Mouse (Mus musculus): ENCODE results near the gene Eif2d.

Gene Eif2d

DNA sequence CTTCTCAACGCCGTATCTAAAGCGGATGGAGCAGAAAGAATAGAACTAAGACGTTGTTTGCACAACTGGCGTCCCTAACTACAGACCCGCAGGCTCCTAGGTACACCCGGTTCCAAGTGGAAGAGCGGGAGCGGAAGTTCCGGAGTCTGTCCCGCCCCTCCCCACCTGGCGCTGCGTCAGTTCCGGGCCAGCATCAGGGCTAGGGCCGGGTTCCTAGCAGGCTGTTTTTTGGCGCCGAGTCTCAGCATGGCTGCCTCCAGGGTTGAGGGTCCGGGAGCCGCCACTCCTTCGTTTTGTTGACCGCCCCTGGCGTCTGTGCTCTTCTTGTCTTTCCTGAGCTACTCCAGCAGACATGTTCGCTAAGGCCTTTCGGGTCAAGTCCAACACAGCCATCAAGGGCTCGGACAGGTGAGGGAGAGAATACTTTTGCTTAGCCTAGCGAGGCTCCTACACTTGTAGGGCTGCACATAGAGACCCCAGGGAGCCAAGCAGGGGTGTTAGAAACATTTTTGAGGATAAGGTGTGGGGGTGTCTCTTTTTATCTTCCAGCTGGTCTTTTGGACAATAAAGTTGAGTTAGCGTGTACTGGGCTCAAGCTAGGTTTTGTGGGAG is at the start of gene Eif2d:
Eif2d (plus strand) TSS at position 164 of the 612 bp plus-strand sequence.
- peak; percentile 82 to 88 for DNase-seq (ENCODE audit: low spot score in 2 of 2)

DNA sequence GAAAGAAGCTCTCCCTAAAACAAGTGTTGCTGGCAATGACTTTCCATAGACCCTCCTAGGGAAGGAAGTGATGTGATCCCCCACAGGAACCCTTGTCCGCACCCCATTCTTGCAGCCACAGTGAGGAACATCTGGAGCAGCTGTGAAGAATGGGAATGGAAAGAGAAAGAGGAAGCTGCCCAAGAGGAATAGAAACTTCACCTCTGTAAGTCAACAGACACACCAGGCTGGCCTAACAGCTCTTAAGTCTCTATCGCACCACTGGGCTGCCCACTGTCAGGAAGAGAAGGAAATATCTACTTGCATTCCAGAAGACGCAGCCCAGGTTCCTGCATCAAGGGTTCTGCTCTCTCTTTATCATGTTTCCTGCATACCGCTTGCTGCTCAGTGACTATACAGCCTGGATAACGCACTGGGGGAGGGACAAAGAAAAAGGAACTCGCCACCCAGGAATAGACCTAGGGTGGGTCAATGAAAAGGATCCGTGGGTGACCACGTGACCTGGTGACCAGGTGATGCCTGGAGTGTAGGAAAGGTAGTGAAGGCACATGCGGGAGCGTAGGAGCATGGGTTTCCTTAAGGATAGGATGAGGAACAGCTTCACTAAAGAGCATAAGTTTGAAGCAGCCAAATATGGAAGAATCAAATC is 49.1 kb upstream of the Eif2d start:
- no peak for DNase-seq (ENCODE audit: low spot score in 2 of 2)

DNA sequence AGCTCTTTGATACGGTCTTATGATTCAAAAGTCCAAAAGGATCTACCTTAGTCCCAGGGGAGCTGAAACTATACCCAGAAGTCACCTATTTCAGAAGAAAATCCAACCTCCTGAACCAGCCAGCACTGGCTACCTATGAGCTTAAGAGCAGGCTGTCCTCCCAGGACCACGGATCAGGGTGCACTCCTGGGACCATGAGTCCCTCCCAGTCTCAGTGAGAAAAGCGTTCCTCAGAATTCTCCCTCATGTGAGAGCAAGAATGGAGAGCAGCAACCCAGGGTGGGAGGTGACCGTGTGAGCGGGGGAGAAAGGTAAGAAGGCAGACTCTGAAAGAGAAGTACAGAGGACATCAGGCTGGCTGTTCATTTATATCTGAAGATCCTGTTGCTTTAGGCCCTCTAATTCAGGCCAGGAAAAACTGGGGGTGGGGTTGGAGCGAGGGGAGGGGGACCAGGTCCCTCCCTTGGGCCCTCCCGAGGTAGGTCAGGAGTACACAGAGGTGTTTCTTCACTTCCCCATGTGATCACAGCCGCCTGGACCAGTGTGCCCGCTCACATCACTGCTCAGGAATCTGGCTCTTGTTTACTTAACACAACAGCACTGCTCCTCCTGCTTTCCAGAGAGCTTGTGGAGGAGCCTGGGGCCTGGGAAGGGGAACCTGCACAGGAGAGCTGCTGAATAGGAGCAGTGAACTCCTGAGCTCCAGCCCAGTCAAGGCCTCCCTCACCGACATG is 45.2 kb upstream of the Eif2d start:
- peak in 1 of 2 experiments; percentile 51 for DNase-seq (ENCODE audit: low spot score in 2 of 2)

DNA sequence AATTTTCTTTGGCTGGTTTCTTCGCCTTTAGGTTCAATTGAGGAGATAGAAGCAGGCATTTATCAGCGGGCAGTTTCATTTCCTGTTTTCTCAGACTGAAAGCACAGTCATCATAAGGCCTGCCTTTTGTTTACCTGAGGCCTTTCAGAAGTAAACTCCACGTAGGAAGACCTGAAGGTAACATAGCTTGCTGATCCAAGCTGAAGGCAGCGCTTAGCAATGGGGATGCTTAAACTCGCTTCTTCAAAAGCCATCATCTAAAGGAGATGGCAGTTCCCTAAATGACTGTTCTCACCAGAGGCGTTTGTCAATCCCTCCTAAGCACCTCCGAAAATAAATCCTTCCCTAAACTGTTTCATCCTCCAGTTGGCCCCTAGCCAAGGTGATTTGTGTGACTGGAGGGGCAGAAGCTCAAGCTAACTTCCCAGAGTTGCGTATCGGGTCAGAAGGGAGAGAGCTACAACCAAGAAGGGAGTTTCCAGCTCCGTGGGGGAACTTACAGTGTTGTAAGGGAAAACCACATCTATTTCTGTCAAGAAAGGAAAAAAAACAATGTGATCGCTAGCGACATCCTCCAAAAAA is 42.4 kb upstream of the Eif2d start:
- no peak for DNase-seq (ENCODE audit: low spot score in 2 of 2)

DNA sequence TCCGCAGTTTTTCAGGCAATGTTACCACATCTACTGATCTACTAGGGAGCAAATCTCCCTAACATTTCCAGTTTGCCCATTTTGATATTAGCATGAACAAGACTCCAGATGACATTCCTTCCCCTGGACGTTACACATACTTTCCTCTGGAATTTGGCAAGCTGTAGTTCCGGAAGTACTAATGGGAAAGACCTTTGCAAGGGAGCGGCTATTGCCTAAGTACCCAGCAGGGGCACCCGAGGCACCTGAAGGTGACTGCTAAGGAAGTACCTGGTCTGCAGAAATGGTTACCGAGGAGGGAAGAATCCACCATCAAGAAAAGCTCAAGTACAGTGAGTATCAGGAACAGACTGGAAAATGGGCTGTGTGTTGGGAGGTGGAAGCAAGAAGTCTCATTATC is 40.4 kb upstream of the Eif2d start:
- DNase-seq (ENCODE audit: low spot score in 2 of 2), result peak in 1 of 2 experiments; percentile 42

GRCm38 (mm10) chr1:131115932-131116331 is 37.0 kb upstream of the Eif2d start:
- DNase-seq (ENCODE audit: low spot score in 2 of 2), result no peak

- no peak for DNase-seq (ENCODE audit: low spot score in 2 of 2)
Observed at GRCm38 (mm10) chr1:131116430-131117011, 36.5 kb upstream of the Eif2d start.

DNA sequence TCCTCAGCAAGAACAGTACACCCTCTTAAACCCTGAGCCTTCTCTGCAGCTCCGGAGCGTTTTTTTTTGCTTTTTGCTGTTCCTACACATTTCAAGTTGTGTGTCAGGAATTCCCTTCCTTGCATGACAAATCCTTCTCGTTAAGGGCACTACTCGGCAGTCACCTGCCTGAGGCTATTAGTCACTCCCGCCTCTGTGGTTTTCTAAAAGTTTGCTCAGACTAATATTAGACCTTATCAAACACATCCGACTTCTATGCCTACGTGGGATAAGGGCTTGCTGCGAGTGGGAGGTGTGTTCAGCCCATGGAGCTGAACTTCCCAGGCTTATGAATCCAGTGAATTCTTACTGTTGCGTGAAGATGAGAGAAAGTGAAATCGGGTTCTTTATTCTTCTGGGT is 34.5 kb upstream of the Eif2d start:
- no peak for DNase-seq (ENCODE audit: low spot score in 2 of 2)

DNA sequence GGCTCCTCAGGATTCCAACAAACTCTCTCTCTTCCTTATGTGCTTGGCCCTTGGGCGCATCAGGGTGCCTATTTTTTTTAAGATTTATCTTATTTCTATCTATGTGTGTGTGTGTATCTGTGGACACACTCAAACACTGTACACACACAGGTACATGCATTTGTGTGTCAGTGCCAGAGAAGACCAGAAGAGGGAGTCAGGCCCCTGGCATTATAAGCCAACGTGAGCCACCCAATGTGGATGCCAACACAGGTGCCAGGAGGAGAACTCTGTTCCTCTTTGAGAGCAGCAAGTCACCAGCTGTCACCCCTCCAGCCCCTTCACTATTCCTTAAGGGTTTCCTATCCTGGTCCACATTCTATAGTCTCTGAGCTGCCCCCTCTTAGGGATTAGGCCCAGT is 34.0 kb upstream of the Eif2d start:
- no peak for DNase-seq (ENCODE audit: low spot score in 2 of 2)

GRCm38 (mm10) chr1:131121987-131122386 is 31.0 kb upstream of the Eif2d start:
- no peak for DNase-seq (ENCODE audit: low spot score in 2 of 2)

DNA sequence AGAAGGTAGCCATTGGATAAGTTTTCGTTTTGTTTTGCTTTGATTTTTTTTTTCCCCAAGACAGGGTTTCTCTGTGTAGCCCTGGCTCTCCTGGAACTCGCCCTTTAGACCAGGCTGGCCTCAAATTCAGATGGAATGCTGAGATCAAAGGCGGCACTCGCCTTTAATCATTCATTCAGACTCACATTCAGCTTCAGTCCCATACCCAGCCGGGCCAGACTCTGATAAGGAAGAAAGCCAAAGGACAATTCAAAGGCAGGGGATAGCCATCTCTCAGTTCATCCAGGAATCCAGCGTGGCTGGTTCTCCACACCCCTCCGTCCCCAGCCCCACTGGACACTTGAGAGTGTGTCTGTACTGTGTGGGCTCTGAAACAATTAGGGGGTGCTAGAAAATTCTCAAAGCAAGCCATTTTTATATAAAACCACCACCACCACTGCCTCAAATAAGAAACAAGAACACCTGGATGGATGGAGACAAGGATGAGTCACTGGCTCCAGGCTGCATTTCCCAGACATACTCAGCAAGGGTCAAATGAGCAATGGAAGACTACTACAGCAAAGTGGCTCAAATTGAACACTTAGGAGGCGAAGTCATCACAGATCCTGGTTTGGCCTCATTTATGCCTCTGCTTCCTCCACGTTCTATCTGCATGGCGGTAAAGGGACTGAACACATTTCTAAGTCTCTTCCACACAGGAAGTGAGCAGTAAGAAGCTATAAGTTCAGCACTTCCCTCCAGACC is 29.3 kb upstream of the Eif2d start:
- DNase-seq (ENCODE audit: low spot score in 2 of 2), result no peak

- no peak for DNase-seq (ENCODE audit: low spot score in 2 of 2)
Observed at GRCm38 (mm10) chr1:131125987-131126744, 26.8 kb upstream of the Eif2d start.

DNA sequence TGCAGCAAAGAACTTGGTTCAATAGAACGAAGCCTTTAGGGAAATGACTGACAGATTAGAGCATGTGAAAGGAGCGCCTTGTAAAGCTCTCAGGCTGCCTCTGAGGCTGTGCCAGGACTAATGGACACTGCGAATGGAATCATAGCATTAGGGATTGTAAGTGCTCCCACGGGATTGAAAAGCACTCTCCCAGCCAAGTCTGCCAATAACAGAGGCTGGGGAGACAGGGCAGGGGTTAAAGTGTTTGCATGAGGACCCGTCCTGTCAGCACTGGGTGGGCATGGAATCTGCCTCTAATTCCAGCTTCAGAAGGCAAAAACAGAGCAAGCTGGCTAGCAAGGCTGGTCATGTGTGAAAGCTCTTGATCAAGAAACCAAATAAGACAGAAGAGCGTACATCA is 18.8 kb upstream of the Eif2d start:
- no peak for DNase-seq (ENCODE audit: low spot score in 2 of 2)

- DNase-seq (ENCODE audit: low spot score in 2 of 2), result no peak
Observed at GRCm38 (mm10) chr1:131134942-131135522, 17.9 kb upstream of the Eif2d start.

DNA sequence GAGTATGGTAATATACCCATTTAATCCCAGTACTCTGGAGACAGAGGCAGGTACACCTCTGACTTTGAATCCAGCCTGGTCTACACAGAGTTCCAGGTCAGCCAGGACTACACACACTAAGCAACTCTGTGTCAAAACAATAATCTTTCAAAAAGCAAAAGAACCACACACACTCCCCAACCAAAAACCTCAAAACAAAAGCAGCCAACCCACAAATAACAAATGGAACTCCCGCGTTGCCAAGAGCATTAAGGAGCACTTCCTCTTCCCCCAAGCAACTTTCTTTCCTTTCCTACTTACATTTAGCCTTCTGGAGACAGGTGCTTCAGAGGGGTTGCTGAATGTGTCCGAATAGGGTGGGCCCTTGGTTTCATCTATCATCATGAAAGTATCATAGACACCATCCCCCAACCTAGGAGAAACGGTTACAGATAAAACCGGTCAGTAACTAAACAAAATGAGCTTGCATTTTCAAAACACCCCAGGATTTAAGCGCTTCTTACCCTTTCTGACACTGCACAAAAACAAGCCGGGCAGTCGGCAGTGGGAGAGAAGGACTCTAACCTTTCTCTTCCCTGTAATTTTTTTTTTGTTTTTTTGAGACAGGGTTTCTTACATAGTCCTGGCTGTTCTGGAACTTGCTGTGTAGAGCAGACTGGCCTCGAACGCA is 16.9 kb upstream of the Eif2d start:
- no peak for DNase-seq (ENCODE audit: low spot score in 2 of 2)

DNA sequence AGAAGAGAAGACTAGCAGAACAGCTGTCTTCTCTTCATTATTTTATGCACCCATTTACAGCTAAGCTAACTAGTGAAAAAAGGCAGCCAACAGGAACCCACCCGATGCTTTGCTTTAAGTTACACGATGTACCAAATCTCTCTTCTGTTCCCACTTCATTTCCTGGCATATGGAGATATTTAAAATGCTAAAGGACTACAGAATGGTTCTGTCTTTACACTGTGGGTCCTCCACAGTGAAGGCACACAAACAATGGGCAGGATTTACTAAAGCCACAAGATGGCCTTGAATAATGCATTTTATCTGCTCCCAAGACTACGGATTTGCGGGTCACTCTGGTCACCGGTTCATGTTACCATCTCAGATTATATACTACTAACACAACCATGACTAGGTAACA is 15.9 kb upstream of the Eif2d start:
- no peak for DNase-seq (ENCODE audit: low spot score in 2 of 2)

- no peak for DNase-seq (ENCODE audit: low spot score in 2 of 2)
Observed at GRCm38 (mm10) chr1:131137717-131138118, 15.3 kb upstream of the Eif2d start.

DNA sequence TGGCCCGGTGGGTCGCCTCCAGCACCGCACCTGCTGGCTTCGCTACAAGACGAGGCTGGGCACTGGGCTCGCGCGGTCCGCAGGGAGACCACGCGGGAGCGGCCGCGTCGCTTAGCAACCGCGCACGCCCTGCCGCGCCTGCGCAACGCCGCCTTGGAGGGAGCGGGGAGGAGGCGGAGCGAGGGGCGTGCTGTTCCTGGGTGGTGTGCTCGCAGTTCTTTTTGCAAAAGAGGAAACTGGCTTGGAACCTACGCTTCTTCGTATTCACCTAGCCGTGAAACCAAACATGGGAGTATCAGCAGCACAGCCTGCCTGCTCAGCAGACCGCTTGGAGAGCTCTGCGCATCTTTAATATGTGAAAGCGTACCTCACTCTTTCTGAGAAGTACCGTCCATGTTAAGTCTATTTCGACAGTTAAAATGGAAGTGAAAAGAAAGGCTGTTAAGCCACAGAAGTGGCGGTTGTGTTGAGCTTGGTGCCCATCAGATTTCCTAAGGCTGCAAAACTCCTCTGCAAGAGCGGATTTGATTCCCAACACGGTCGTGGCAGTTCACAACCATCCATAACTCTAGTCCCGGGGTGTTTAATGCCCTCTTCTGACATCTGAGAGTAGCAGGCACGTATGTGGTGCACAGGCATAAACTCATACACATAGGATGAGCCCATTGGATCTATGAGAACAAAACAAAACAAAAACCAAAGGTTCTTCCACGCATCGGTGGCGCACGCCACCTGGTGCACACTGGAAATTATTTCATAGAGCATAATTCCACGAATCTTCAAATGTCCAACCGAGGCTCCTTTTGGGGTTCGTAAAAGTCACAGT is 14.6 kb upstream of the Eif2d start, which contains the start of gene Dyrk3:
Dyrk3 (minus strand) TSS at position 150 of the 826 bp plus-strand sequence.
- peak; percentile 86 to 91 for DNase-seq (ENCODE audit: low spot score in 2 of 2)
